Mouse (Mus musculus) heart, embryonic 11.5 days (tissue): ENCODE measurements around the gene Prph2. TPM values are rescaled to one million over a fixed set of nuclear protein-coding genes. Genes with fewer than 3 reads are reported as not detected.
A peak's percentile ranks its signal among the peaks of the same experiment; 100 is the strongest.

Experiments
- ATAC-seq: fragments of 200-750 bp; cut with Nextera tagmentation; replicated peaks from 2 replicates; pipeline ENCODE4 v1.8.0; 2017; ENCODE audit warnings: moderate library complexity; ENCODE audit not compliant: insufficient number of reproducible peaks, low FRiP score, low TSS enrichment
- H3K27ac ChIP-seq: fragments of 300-500 bp; sonication (generic); 2 replicates; pipeline ENCODE4 v1.5.1; 2014; ENCODE audit warnings: mild to moderate bottlenecking, low read depth, low read length
- H3K27me3 ChIP-seq: fragments of 300-500 bp; sonication (generic); 2 replicates; pipeline ENCODE4 v1.6.1; 2014; ENCODE audit warnings: mild to moderate bottlenecking, low read length, mixed read lengths; ENCODE audit not compliant: control insufficient read depth, insufficient read depth
- H3K36me3 ChIP-seq: fragments of 300-500 bp; sonication (generic); 2 replicates; pipeline ENCODE4 v1.6.1; 2014; ENCODE audit warnings: mild to moderate bottlenecking, low read length, moderate library complexity, mixed read lengths; ENCODE audit not compliant: control insufficient read depth, insufficient read depth
- H3K4me1 ChIP-seq: fragments of 300-500 bp; sonication (generic); 2 replicates; pipeline ENCODE4 v1.6.1; 2014; ENCODE audit warnings: low read length; ENCODE audit not compliant: control insufficient read depth, insufficient read depth
- H3K4me2 ChIP-seq: fragments of 300-500 bp; sonication (generic); 2 replicates; pipeline ENCODE4 v1.6.1; 2014; ENCODE audit warnings: mild to moderate bottlenecking, moderate library complexity
- H3K4me3 ChIP-seq: fragments of 300-500 bp; sonication (generic); 2 replicates; pipeline ENCODE4 v1.5.1; 2014; ENCODE audit warnings: low read depth, low read length
- H3K9ac ChIP-seq: fragments of 300-500 bp; sonication (generic); 2 replicates; pipeline ENCODE4 v1.6.1; 2014; ENCODE audit warnings: mild to moderate bottlenecking, low read depth, low read length, moderate library complexity
- H3K9me3 ChIP-seq: fragments of 300-500 bp; sonication (generic); replicated peaks from 2 replicates; pipeline ENCODE4 v1.6.1; 2016; ENCODE audit warnings: low read length; ENCODE audit not compliant: control insufficient read depth
- WGBS: fragments of 180-500 bp; shearing (Covaris S2); extraction: QIAGEN DNeasy Blood & Tissue Kit; methylation state at CpG from one replicate; pipeline ENCODE4 v1.1.7; 2014; ENCODE audit not compliant: insufficient replicate concordance; 5-methylcytosine and 5-hydroxymethylcytosine counted together
- polyA plus RNA-seq: library from polyadenylated mRNA; unstranded; fragments of >200 nt; fragmentation: Nextera tagmentation; extraction: Ambion mirVana; gene quantifications from 2 replicates; pipeline ENCODE4 v1.2.1, GENCODE M21; 2014

Prph2 gene
- polyA plus RNA-seq, 1 experiment from 2014 or later: not detected

DNA sequence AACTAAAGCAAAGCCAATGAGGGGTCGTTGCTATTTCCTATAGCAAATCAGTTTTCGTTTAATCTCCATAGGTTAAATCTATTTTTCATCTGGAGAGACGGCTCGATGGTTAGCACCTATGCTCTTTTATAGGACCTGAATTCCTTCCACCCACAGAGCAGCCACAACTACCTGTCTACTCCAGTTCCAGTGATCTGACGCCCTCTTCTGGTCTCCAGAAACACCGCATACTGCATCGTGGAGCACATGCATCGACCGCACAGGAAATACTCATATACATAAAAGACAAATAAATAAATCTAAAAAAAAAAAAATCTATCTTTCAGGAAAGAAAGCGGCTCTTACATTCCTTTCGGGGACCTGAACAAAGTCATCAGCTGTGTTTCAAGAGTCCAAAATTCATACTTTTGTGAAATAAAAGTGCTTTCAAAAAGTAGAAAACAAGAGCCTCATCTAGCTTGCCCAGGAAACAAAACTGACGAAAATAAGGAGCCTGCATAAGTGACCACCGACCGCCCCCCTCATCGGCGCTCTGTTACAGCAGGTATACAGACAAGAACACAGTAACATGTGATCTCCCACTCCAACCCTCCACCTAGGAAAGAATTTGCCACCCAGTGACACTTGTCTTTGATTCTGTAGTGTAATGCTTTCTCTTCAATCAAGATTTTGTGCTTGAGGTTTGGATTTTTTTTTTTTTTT lies 21.6 kb upstream of the Prph2 start:
- Histone ChIP-seq H3K4me2 (peak overlapping the region; percentile 96), H3K9ac (peak overlapping the region; percentile 77; the same call in 1 of the 2 replicates), H3K4me3 (peak overlapping the region; percentile 57), H3K9me3 (no peaks in the 10 kb centered on the region), H3K27me3 (no peaks in the 10 kb centered on the region), H3K4me1 (peaks cover 36% of the 10 kb centered on the region), H3K36me3 (0 out of 2 replicates have a peak, but pooled peaks cover 2% of the 10 kb centered on the region), H3K27ac (peak overlapping the region; percentile 81)
- WGBS: 32% methylated on average over 16 of the region's 16 CpGs
- ATAC-seq: no peak

DNA sequence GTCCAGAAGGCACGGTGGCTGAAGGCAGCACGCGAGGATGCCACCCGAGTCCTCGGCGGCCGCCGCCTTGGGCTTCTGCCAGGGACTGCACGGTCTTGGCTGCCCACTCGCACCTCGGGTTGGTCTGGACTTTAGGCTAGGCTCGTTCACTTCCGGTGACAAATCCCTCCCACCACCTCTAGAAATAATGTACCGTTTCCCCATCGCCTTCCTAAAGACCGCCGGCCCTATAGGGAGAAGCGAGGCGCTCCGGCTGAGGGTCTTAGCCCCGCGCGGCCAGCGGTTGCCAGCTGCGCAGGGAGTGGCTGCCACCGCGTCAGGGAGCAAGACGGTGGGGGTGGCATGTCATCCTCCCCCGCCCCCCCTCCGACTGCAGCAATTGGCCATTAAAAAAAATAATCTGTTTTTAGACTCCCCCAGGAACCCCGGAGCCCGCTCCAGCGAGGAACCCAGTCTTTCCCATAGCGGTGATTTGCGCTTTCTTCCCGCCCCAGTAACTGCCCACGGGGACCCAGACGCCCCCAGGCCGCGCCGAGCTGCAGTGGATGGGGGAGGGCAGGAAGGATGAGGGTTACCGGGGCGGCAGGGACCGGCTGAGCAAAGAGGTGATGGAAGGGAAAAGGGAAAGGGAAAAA lies 20.7 kb upstream of the Prph2 start:
- Histone ChIP-seq H3K36me3 (0 out of 2 replicates have a peak, but pooled peaks cover 2% of the 10 kb centered on the region), H3K4me3 (peak overlapping the region; percentile 57), H3K9ac (peak overlapping the region; percentile 77), H3K4me1 (peaks cover 36% of the 10 kb centered on the region), H3K9me3 (no peaks in the 10 kb centered on the region), H3K27me3 (no peaks in the 10 kb centered on the region), H3K27ac (peak overlapping the region; percentile 81), H3K4me2 (peak overlapping the region; percentile 96)
- peak; percentile 50 for ATAC-seq
- under 1% methylated on average over 44 of the region's 44 CpGs for WGBS

DNA sequence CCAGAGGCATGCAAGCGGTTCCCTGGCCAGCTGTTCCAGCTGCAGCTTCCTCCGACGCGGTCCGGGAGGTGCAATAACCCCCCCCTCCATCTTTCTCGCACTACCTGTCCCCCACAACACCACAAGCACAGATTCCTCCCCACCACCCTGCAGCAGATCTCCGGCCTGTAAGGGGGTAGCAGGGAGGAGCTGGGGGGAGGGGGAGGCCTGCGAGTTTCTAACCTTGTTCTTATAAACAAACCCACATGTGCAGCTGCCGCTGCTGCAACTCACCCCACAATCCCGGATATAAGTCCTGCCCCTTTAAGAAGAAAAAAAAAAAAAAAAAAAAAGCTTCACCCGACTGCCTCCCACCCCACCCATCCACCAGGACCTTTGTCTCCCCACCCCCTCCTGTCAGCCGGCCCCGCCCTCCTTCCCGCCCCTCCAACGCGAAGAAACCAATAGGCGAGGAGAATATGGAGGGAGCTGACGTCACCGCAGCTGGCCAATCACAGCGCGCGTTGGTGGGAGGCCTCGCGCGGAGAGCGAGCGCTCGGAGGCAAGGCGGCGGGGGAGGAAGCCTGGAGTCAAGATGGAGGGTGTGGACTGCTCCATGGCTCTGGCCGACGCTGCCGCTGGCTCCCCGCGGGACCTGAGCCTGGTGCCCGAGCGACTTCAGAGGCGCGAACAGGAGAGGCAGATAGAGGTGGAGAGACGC lies 20.0 kb upstream of the Prph2 start, which contains the start of gene Tbcc:
TSS of gene Tbcc (plus strand) at position 569 of the 700 bp plus-strand sequence.
- H3K9me3 ChIP-seq: no peaks in the 10 kb centered on the region
- H3K27ac ChIP-seq: peak within 1 kb of the TSS; percentile 81
- ATAC-seq: peak; percentile 87
- H3K4me1 ChIP-seq: peaks cover 30% of the 10 kb centered on the region
- under 1% methylated on average over 40 of the region's 40 CpGs for WGBS
- H3K9ac ChIP-seq: peak within 1 kb of the TSS; percentile 77
- peak within 1 kb of the TSS; percentile 96 for H3K4me2 ChIP-seq
- H3K4me3 ChIP-seq: peak within 1 kb of the TSS; percentile 57
- H3K36me3 ChIP-seq: 0 out of 2 replicates have a peak, but pooled peaks cover 2% of the 10 kb centered on the region
- no peaks in the 10 kb centered on the region for H3K27me3 ChIP-seq

DNA sequence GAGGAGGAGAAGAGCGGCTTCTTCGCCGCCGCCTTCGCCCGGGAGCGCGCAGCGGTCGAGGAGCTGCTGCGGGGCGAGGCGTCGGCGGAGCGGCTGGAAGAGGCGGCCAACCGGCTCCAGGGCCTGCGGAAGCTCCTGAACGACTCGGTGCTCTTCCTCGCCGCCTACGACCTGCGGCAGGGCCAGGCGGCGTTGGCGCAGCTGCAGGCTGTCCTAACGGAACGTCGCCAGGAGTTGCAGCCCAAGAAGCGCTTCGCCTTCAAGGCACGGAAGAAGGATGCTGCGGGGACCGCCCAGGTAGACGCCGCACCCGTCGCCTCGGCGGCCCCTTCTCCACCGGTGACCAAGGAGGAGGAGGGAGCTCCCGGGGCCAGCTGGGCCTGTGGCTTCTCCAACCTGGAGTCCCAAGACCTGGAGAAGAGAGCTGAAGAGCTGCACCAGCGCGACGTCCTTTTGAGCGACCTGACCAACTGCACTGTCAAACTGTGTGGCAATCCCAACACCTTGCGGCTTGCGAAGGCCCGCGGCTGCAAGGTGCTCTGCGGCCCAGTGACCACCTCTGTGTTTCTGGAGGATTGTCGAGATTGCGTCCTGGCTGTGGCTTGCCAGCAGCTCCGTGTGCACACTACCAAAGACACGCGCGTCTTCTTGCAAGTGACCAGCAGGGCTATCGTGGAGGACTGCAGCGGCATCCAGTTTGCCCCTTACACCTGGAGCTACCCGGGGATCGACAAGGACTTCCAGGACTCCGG lies 19.2 kb upstream of the Prph2 start:
- Histone ChIP-seq H3K4me1 (peaks cover 24% of the 10 kb centered on the region), H3K27me3 (no peaks in the 10 kb centered on the region), H3K9me3 (no peaks in the 10 kb centered on the region), H3K27ac (peak overlapping the region; percentile 73), H3K9ac (peak overlapping the region; percentile 77), H3K4me3 (peak overlapping the region; percentile 57), H3K4me2 (peak overlapping the region; percentile 96), H3K36me3 (0 out of 2 replicates have a peak, but pooled peaks cover 2% of the 10 kb centered on the region)
- WGBS: 2% methylated on average over 59 of the region's 64 CpGs
- peak; percentile 19; the same call in 1 of the 2 replicates for ATAC-seq

DNA sequence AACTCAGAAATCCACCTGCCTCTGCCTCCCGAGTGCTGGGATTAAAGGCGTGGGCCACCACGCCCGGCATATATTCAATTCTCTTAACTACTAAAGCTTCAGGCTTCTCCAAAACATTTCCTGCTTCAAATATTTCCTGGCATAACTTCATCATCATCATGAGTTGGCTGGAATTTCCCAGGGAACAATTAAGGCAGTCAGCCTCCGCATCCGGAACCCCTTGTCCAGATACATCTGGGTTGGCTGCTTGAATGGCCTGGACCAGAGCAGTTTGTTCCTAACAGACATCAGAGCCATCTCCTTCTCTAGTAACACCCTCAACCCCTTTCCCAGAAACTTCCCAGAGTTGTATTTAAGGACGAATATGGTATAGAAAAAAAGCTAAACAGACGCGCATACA lies 14.8 kb upstream of the Prph2 start:
- WGBS: 89% methylated on average over 9 of the region's 9 CpGs

DNA sequence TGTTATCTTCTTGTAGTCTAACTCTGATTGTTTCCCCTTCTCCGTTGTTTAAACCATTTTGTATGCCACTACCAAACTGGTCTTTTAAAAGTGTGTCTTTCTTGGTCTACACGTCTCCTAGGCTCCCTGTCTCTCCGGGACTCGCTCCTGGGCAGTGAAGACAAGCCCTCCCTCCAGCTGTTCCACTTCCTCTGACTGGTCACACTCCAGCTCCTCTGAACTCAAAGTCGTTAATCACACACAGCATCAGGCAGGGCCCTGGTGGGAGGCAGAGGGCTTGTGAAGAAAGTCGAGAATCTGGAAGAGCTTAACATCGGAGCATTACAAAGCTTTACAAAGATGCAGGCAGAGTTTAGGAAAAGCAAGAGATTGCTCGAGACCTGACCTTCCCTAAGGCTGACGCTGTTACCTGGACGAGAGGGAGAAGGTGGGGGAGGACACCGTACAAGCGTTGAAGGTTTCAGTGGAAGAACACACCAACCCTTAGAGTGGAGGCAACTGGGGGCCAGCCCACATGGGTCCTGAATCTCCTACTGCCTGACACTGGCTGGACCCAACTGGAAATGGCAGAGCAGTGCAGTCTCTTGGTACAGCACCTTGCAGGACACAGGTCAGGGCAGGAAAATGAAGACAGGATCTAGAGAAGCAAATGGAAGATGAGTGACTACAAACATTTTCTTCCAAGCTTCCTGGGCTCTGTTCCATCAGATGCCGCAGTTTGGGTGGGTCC lies 12.9 kb upstream of the Prph2 start:
- H3K9ac ChIP-seq: no peak overlapping the region
- H3K9me3 ChIP-seq: no peaks in the 10 kb centered on the region
- ATAC-seq: no peak
- no peak overlapping the region for H3K4me2 ChIP-seq
- H3K4me3 ChIP-seq: no peak overlapping the region
- H3K27me3 ChIP-seq: no peaks in the 10 kb centered on the region
- no peak overlapping the region for H3K27ac ChIP-seq
- H3K4me1 ChIP-seq: peaks cover 6% of the 10 kb centered on the region; the same call in 1 of the 2 replicates
- WGBS: 40% methylated on average over 13 of the region's 13 CpGs
- H3K36me3 ChIP-seq: 0 out of 2 replicates have a peak, but pooled peaks cover 2% of the 10 kb centered on the region

More for the DNA sequence above, 14.8 kb upstream of the Prph2 start:
- no peak overlapping the region for H3K9ac ChIP-seq
- no peaks in the 10 kb centered on the region for H3K9me3 ChIP-seq
- no peak overlapping the region for H3K4me3 ChIP-seq
- no peak overlapping the region for H3K4me2 ChIP-seq
- no peak overlapping the region for H3K27ac ChIP-seq
- no peak for ATAC-seq
- H3K4me1 ChIP-seq: peaks cover 19% of the 10 kb centered on the region
- H3K27me3 ChIP-seq: no peaks in the 10 kb centered on the region
- H3K36me3 ChIP-seq: 0 out of 2 replicates have a peak, but pooled peaks cover 2% of the 10 kb centered on the region

DNA sequence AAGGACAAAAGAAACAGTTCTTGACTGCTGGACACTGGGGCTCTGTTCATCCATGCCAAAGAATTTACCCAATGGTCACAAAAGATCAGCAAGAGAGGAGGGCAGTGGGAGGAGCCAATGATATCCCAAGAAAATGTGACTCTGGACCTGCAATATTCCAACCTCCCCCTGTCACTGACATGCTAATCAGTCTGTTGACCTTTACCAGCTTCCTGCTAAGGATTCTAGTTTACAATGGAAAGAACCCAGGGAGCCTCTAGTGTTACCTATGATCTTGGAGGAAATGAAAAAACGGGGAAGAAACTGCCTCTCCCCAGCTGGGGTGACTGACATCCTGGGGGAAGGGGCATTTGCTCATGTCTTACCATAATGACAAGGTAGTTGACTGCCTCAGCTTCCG lies 9.3 kb upstream of the Prph2 start:
- Histone ChIP-seq H3K27me3 (no peaks in the 10 kb centered on the region), H3K36me3 (no peaks in the 10 kb centered on the region), H3K9ac (no peak overlapping the region), H3K4me2 (no peak overlapping the region), H3K4me1 (no peaks in the 10 kb centered on the region), H3K9me3 (no peaks in the 10 kb centered on the region), H3K4me3 (no peak overlapping the region), H3K27ac (no peak overlapping the region)
- ATAC-seq: no peak
- WGBS: 58% methylated on average over 2 of the region's 2 CpGs
